Mouse (Mus musculus) embryonic facial prominence, embryonic 10.5 days (tissue): Measurements from ENCODE around the gene Pcca. TPM values are rescaled to one million over a fixed set of nuclear protein-coding genes. Genes with fewer than 3 reads are reported as not detected.
"Not testable (repeated sequence)": the region's sequence is repeated elsewhere in the genome, so short reads cannot be mapped to it uniquely, and the experiment has no call there.

Experiments
- DNase-seq: peaks from one replicate; pipeline ENCODE4 v3.0.0-alpha.2; 2017; ENCODE audit warnings: low spot score
- H3K27ac ChIP-seq: fragments of 300-500 bp; sonication (generic); replicated peaks from 2 replicates; pipeline ENCODE4 v1.5.1; 2016; ENCODE audit warnings: mild to moderate bottlenecking
- H3K27me3 ChIP-seq: fragments of 300-500 bp; sonication (generic); replicated peaks from 2 replicates; pipeline ENCODE4 v1.6.1; 2016; ENCODE audit warnings: low read depth, mild to moderate bottlenecking; ENCODE audit not compliant: poor library complexity, severe bottlenecking
- H3K36me3 ChIP-seq: fragments of 300-500 bp; sonication (generic); replicated peaks from 2 replicates; pipeline ENCODE4 v1.6.1; 2016; ENCODE audit warnings: mild to moderate bottlenecking, moderate library complexity
- H3K4me1 ChIP-seq: fragments of 300-500 bp; sonication (generic); 2 replicates; pipeline ENCODE4 v1.6.1; 2016
- H3K4me3 ChIP-seq: fragments of 300-500 bp; sonication (generic); 2 replicates; pipeline ENCODE4 v1.5.1; 2016; ENCODE audit warnings: mild to moderate bottlenecking, moderate library complexity
- H3K9me3 ChIP-seq: fragments of 300-500 bp; sonication (generic); 2 replicates; pipeline ENCODE4 v1.6.1; 2016; ENCODE audit warnings: mild to moderate bottlenecking
- WGBS: fragments of 180-500 bp; shearing (Covaris S2); methylation state at CpG from one replicate; pipeline ENCODE4 v1.1.7; 2016; 5-methylcytosine and 5-hydroxymethylcytosine counted together
- polyA plus RNA-seq: library from polyadenylated mRNA; unstranded; fragments of >200 nt; fragmentation: Nextera tagmentation; extraction: Ambion mirVana; gene quantifications from 2 replicates; pipeline ENCODE4 v1.2.1, GENCODE M21; 2016

The Pcca gene
- polyA plus RNA-seq, 1 experiment from 2014 or later = 29.1 TPM

DNA sequence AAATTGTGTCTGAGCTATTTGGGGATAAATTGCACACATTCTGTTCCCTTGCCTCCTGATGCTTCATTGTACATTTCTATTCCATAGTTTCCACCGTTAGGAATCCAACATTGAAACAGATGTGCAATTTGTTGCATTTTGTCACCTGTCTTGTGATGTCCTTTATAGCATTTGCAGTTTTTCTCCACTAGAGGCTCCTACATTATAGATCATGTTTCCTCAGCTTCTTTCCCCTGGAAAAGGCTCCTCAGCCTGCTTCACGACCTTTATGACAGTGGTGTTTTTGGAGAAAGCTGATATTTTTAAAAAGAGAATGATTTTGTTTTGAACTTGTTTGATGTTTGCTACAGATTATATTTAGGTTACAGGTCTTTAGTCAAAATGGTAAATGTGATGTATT, 25.1 kb upstream of the Pcca start:
- Histone ChIP-seq H3K4me1 (no peaks in the 10 kb centered on the region), H3K36me3 (no peaks in the 10 kb centered on the region), H3K27me3 (0 out of 2 replicates have a peak, but pooled peaks cover 4% of the 10 kb centered on the region), H3K27ac (no peak overlapping the region), H3K4me3 (no peak overlapping the region), H3K9me3 (no peaks in the 10 kb centered on the region)
- DNase-seq = no peak
- WGBS = 39% methylated on average over 2 of the region's 2 CpGs

DNA sequence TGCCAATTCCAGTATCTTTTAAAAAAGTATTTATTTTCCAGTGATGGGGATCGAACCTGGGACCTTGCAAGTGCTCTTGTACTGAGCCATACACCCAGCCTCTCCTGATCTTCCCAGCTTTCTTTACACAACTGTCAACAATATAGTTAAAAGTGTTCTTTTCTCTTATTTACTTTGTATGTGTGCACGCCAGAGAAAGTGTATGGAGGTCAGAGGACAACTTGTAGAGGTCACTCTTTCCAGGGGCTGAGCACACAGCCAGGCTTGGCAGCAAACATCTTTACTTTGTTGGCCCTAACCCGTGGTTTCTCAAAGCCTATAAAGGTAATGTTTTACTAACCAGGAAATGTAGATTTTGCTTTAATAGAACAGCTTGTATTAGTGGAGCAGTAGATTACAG, 22.6 kb upstream of the Pcca start:
- Histone ChIP-seq H3K4me1 (no peaks in the 10 kb centered on the region), H3K4me3 (no peak overlapping the region), H3K27ac (no peak overlapping the region), H3K9me3 (no peaks in the 10 kb centered on the region), H3K36me3 (no peaks in the 10 kb centered on the region), H3K27me3 (0 out of 2 replicates have a peak, but pooled peaks cover 4% of the 10 kb centered on the region)
- 64% methylated on average over 3 of the region's 3 CpGs for WGBS
- no peak for DNase-seq

DNA sequence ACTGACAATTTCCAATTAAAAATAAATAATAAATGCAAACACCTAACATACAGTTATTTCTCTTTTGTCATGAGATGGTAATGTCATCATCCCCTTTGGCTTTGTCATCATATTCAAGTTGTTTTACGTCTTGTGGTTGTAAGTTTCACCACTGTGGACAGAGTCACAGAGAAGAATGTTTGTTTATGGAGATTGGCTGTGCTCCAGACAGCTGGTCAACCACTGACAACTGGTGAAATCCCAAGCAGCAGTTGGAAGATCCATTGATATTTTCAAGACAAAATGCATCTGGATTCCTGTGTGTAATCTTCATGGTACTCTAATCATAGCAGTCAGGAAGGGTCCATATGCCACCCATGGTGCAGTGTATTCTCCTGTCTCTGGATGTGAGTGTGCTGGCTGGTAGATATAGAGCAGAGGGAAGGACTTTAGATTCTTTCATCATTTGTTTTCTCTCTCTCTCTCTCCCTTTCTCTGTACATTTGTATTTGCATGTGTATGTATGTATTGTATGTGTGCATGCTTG, 20.6 kb upstream of the Pcca start:
- Histone ChIP-seq H3K4me1 (no peaks in the 10 kb centered on the region), H3K36me3 (no peaks in the 10 kb centered on the region), H3K4me3 (no peak overlapping the region), H3K27ac (no peak overlapping the region), H3K27me3 (0 out of 2 replicates have a peak, but pooled peaks cover 4% of the 10 kb centered on the region), H3K9me3 (no peaks in the 10 kb centered on the region)
- DNase-seq = no peak
- WGBS = 79% methylated on average over 1 of the region's 1 CpGs

DNA sequence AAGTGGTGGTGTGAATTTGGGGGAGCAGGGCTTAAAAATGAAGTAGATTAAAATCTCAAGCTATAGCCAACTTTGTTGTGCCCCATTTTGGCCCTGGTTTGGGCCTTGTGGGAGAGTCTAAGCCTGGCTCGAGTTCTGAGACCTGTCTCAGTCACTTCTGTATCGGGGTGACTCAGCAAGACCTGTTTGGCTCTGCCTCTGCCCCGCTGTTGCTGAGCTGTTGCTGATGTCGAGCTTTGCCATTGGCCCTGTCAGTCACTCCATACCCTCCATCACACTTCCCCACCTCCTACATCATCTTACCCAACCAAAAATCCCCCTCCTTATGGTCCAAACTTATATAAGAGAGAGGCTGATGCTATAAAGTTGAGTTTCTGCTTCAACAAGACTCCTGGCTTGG, 5.6 kb upstream of the Pcca start:
- Histone ChIP-seq H3K4me3 (no peak overlapping the region), H3K27ac (no peak overlapping the region), H3K36me3 (no peaks in the 10 kb centered on the region), H3K9me3 (no peaks in the 10 kb centered on the region), H3K4me1 (peaks cover 1% of the 10 kb centered on the region; the same call in 1 of the 2 replicates), H3K27me3 (no peaks in the 10 kb centered on the region)
- DNase-seq = no peak
- 81% methylated on average over 4 of the region's 4 CpGs for WGBS

DNA sequence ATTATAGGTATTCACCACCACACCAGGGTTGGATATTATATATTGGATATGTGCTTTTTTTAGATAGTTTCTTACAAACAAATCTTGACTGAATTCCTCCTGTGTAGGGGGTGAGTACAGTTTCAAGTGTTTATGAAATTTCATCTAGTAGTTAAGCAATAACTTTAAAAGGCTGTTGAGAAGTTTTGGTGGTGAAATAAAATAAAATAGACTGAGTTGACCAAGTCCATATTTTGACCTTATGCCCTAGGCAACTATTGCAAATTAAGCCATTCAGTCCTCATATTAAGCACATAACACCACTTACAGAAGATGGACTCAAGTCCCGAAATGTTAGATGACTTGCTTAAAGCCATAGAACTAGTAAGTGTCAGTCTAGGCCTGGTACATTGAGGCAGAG, 1.9 kb downstream of the Pcca start:
- Histone ChIP-seq H3K9me3 (no peaks in the 10 kb centered on the region), H3K27me3 (no peaks in the 10 kb centered on the region), H3K27ac (no peak overlapping the region), H3K4me3 (no peak overlapping the region), H3K4me1 (peaks cover 17% of the 10 kb centered on the region), H3K36me3 (no peaks in the 10 kb centered on the region)
- 93% methylated on average over 1 of the region's 1 CpGs for WGBS
- no peak for DNase-seq

DNA sequence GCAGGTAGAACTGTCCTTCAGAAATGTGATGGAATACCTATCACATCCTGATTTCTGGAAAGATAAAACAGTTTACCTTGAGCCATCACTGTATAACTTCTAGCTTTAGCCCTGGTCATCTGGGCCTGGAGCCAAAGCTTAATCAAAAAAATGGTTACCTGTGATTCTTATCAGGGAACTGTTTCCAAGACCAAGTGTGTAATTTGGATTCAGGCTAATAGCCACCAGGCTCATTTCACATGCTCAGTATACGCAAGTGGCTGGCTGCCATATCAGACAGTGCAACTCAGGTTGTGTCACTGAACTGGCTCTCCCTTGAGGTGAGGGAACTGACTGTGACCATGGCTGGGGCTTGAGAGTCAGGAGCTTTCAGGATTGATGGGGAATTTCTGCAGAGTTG, 14.3 kb downstream of the Pcca start:
- peaks cover 6% of the 10 kb centered on the region; the same call in 1 of the 2 replicates for H3K36me3 ChIP-seq
- no peaks in the 10 kb centered on the region for H3K9me3 ChIP-seq
- H3K4me1 ChIP-seq = peaks cover 4% of the 10 kb centered on the region; the same call in 1 of the 2 replicates
- WGBS = 97% methylated on average over 1 of the region's 1 CpGs
- no peak for DNase-seq
- no peak overlapping the region for H3K27ac ChIP-seq
- H3K4me3 ChIP-seq = no peak overlapping the region
- no peaks in the 10 kb centered on the region for H3K27me3 ChIP-seq

DNA sequence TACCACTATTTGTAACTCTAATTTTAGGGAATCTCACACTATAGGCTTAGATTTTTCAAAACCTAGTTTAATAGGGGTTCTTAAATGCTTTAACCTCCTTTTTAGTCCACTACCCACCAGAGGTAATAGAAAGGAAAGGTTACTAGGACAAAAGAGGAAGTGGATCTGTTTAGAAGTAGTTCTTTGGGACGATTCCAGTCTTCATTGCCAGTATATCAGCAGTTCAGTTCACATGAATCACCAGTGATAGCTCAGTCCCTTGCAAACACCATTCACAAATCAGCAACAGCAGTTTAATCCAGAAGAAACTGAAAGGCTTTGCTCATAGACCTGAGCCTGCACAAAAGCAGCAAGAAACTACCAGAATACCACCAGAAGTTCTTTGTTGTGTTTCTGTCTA, 14.8 kb downstream of the Pcca start:
- 80% methylated on average over 1 of the region's 1 CpGs for WGBS
- H3K4me3 ChIP-seq = no peak overlapping the region
- peaks cover 6% of the 10 kb centered on the region; the same call in 1 of the 2 replicates for H3K36me3 ChIP-seq
- H3K27me3 ChIP-seq = no peaks in the 10 kb centered on the region
- no peaks in the 10 kb centered on the region for H3K9me3 ChIP-seq
- DNase-seq = no peak
- H3K27ac ChIP-seq = no peak overlapping the region
- peaks cover 4% of the 10 kb centered on the region; the same call in 1 of the 2 replicates for H3K4me1 ChIP-seq

DNA sequence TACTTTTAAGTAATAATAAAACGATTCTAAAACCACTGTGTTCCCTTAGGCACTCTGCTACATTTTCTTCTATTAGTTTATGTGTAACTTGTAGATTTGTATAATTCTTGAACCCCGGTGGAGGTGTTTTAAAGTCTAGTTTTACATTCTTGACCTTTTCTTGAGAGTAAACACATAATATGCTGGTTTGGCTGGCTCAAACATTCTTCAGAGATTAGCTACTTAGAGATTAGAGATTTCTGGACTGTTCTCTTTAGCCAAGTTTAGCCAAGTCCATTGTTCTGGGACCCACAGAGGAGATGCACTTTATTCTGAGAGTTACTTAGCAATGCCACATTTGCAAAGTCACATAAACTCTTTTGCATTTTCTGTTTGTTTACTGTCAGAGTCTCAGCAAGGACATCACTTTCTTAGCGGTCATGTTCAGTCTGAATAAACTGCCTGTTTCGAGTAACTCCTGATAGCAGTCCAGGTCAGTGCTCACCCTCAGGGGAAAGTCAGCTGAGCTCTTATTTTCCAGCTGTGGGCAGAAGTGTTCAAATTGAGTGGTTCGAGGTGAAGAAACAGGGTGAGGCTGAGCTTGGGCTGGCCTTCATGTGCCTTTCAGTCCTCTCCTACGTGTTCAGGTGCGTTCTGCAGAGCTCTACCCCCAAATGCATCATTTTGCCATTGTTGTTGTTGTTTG, 18.8 kb downstream of the Pcca start:
- Histone ChIP-seq H3K36me3 (peaks cover 6% of the 10 kb centered on the region; the same call in 1 of the 2 replicates), H3K4me3 (no peak overlapping the region), H3K27ac (no peak overlapping the region), H3K4me1 (peaks cover 4% of the 10 kb centered on the region; the same call in 1 of the 2 replicates), H3K27me3 (no peaks in the 10 kb centered on the region), H3K9me3 (no peaks in the 10 kb centered on the region)
- WGBS = 79% methylated on average over 7 of the region's 7 CpGs
- no peak for DNase-seq

DNA sequence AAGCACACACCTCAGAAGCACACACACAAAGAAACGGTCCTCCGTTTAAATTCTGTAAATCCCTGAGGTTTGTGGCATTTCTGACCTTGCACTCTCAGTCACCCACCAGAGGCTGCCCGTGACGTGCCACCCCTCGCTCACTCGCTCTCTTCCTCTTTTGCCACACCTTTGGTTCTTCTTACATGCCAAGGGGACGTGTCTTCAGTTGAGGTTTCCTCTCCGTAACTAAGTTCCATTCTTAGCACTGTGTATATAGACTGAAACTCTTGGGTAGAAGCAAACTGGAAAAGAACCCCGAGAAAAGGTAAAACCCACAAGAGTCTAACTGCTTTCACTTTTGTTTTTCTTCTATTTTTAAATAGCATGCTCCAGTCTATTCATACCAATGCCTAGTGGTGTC, 23.2 kb downstream of the Pcca start:
- no peaks in the 10 kb centered on the region for H3K9me3 ChIP-seq
- no peaks in the 10 kb centered on the region for H3K36me3 ChIP-seq
- peaks cover 4% of the 10 kb centered on the region; the same call in 1 of the 2 replicates for H3K4me1 ChIP-seq
- DNase-seq = no peak
- no peak overlapping the region for H3K4me3 ChIP-seq
- no peaks in the 10 kb centered on the region for H3K27me3 ChIP-seq
- 90% methylated on average over 9 of the region's 9 CpGs for WGBS
- no peak overlapping the region for H3K27ac ChIP-seq

DNA sequence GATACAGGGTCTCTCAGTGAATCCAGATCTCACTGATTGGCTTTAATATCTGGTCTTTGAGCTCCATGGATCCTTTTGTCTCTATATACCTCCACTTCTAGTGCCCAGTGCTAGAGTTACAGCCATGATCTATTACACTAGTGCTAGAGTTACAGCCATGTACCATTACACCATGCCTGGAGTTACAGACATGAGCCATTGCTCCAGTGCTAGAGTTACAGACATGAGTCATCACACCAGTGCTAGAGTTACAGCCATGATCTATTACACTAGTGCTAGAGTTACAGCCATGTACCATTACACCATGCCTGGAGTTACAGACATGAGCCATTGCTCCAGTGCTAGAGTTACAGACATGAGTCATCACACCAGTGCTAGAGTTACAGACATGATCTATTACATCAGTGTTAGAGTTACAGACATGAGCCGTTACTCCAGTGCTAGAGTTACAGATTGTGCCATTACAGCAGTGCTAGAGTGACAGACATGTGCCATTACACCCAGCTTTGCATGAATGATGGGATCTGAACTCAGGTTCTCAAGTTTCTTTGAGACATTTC, 26.8 kb downstream of the Pcca start:
- not testable (repeated sequence) for H3K27me3 ChIP-seq
- WGBS = 92% methylated on average over 1 of the region's 1 CpGs
- peaks cover 11% of the 10 kb centered on the region for H3K36me3 ChIP-seq

DNA sequence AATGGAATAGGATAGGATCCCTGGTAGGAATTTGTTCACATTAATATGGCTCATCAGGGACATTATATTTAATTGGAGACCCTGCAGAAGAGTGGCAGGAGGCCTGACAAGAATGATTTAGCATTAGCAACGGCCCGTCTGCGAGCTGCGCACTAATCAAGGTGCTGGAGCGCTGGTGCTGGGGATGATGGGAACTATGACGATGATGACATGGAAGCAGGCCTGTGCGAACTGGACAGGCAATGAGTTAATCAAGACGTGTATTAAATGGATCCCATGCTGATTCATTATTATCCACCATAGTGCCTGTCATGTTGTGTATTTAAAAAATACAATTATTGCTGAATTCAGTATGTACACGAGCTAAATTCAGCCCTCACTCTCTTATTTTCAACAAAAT, 36.7 kb downstream of the Pcca start:
- no peak overlapping the region for H3K27ac ChIP-seq
- no peaks in the 10 kb centered on the region for H3K27me3 ChIP-seq
- WGBS = 88% methylated on average over 9 of the region's 9 CpGs
- no peak for DNase-seq
- no peaks in the 10 kb centered on the region for H3K9me3 ChIP-seq
- no peaks in the 10 kb centered on the region for H3K4me1 ChIP-seq
- no peak overlapping the region for H3K4me3 ChIP-seq
- no peaks in the 10 kb centered on the region for H3K36me3 ChIP-seq

More for the DNA sequence above, 26.8 kb downstream of the Pcca start:
- H3K9me3 ChIP-seq, H3K27ac ChIP-seq, DNase-seq, H3K4me3 ChIP-seq, H3K4me1 ChIP-seq: not testable (repeated sequence)

DNA sequence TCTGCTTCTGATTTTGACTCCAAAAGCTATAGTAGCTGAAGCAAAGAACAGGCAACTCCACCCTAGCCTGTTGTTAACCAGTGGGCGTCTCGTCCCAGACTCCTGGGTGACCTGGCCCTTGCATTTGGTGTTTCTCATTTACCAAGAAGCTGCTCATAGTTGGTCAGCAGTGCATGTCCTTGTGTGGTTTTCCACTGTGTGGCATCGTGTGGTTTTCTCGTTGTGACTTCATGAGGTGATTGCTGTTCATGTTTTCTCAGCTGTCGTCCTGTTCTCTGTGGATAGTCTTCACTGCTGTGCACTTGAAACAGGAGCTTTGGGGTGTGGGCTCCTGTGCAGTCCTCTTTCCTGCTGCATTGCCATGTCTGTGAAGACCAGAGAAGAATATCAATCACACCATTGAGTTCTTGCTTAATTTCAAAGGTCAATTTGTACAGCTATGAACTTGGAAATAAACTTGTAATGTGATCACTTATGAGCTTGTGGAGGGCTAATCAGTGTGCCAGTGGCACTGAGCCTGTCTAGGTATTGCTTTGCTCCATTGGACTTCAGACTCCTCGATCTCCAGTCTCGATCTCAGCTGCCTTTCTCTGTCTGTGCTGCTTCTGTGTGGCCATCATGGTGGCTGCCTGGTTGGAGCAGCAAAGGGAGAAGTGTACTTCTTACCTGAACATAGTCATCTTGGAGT, 40.1 kb downstream of the Pcca start:
- WGBS = 82% methylated on average over 7 of the region's 7 CpGs
- H3K4me3 ChIP-seq = no peak overlapping the region

More for the DNA sequence above, 40.1 kb downstream of the Pcca start:
- H3K27ac ChIP-seq = no peak overlapping the region
- no peaks in the 10 kb centered on the region for H3K4me1 ChIP-seq
- no peak for DNase-seq
- H3K27me3 ChIP-seq = no peaks in the 10 kb centered on the region
- peaks cover 5% of the 10 kb centered on the region for H3K9me3 ChIP-seq
- H3K36me3 ChIP-seq = peaks cover 5% of the 10 kb centered on the region; the same call in 1 of the 2 replicates
